Mouse (Mus musculus) kidney, postnatal 14 days (tissue): Measurements from ENCODE around the gene Tfpt.

Experiments
- DNase-seq: peaks from one replicate; pipeline ENCODE4 v3.0.0; 2022; ENCODE audit warnings: mixed read lengths

Tfpt gene

DNA sequence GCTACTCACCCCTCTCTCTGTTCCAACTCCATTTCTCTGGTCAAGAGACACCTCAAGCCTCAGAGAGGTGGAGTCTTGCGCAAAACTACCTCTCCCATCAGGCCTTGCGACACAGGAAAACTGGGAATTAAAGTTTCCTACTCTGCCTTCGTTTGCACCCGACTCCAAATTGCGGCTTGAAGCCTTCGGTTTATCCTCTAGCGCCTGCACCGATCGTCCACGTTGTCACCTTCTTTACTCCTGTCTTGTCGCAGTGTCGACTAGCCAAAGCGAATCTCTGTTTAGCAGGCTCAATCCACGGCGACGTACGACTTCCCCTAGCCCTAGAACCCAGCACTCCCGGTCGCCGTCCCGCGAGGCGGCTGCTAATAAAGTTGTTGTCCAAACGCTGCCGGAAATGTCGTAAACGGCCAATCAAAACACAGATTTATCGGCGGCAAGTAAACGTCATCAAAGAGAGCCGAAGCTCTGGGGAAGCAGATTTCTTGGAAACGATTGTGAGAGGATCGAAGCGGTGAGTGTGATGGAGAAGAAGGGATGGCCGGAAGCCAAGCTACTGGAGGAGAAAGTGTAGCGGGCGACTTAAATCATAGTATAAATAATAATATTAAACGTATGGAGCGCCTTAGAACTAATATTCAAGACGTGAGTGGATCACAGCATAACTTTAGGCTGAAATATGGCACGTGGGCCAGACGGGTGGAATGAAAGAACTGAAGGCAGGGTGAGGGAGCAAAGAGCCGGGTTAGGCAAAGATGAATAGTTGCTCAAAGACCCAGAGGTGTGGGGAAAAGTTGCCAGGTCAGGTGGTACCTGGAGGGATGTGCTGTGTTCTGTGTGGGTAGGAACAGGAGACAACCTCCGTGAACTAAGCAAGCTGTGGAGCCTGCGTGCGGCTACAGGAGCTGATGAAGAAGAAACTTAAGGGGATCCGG is at the start of gene Tfpt, which contains the start of gene Prpf31:
Tfpt (minus strand) TSS at position 387 of the 935 bp plus-strand sequence.
Prpf31 (plus strand) TSS at position 443 of the 935 bp plus-strand sequence.
- DNase-seq: peak; percentile 95

DNA sequence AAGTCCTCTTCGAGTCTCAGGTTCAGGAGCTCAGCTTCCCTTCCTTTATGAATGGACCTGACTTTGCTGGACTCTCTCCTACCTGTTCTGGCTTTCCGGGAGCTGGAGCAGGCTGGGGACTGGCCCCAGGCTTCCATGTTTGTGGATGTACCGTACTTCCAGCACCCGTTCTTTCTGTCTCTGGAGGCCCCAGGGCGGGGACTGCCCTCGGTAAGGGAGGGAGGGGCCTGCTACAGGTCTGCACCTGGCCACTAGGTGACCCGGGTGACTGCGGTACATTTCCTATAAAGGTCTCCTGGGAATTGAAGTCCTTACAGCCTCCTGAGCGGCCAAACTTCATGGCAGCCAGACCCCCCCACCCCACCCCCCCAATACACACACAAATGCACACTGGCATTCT is 47.6 kb upstream of the Tfpt start, which contains the start of gene Tmc4:
Tmc4 (minus strand) TSS at position 212 of the 400 bp plus-strand sequence.
- DNase-seq: peak; percentile 72

DNA sequence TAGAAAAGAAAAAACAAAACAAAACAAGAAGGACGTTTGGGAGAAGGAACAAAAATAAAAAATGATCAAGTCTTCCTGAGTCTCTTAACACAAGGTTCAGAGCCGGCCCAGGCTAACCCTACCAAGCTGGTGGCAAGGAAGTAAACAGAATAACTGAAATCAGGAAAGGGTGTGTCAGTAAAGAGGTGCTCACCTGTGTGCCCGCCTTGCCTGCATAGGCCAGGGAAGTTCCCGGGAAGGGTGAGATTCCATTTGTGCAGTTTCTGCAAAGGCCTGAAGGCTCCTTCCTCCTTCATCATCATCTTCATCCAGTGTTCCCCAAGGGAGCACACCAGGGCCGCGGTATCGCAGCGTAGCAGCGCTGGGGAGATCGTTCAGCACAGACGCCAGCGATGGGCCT is 46.6 kb upstream of the Tfpt start:
- no peak for DNase-seq

DNA sequence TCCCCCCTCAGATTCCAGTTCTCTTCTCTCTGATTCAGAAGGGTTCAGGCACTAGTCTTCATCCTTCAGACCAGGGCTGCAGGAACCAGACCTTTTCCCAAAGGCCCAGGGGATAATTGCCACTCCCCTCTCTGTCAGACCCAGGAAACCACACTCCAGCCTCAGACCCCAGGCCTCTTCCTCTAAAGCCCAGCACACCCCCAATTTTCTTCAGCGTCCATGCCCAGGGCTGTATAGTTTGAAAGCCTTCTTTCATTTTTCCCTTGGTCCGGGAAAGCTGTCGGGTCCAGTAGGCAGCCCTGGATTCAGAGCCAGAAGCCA is 45.5 kb upstream of the Tfpt start:
- DNase-seq: no peak

DNA sequence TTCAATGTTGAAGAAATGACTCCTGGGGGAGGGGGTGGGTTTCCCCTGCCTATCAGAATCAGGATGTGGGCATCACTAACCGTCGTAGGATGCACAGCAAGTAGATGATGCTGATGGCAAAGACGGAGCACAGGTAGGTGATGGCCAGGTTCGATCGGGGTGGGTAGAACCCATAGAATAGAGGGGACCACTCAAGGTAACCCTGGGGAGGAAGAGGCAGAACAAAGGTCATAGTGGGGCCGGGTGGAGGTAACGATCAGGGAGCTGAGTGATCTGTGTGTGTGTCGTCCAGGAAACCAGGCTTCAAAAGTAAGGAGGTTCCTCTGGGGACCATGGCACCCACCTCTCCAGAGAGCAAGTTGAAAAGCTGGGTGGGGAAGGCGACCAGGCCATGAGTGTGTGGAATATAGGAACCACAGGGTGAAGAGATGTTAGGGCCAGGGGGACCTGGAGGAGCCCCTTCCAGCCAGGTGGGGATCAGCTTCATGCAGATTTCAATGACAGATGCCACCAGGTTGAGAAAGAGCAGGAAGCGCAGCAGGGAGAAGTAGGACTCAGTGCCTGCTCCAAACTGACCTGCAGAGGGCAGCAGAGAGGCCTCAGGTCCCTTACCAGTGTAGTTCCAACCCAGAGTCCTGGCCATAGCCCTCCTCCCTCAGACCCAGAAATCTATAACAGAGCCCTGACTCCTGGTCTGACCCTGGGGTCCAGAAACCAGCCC is 44.9 kb upstream of the Tfpt start:
- peak; percentile 85 for DNase-seq

DNA sequence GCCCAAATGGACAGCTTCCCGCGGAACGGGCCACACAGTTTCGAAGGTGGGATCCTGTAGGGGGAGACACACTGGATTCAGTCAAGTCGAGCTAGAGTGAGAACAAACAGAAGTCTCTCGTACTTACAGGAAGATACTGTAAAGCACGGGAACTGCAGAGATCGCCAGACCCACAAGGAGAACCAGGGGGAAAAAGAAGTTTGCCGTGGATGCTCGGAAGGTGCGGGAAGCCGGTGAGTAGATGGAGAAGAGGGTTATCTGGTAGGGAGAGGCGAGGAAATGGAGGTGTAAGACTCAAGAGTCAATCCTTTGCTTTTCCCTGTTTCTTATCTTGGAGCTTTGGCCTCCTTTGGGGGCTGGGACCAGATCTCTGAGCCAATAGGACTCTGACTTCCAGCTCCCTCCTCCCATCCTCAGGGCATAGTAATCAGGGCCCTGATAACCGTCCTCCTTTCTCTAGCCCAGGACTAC is 37.2 kb upstream of the Tfpt start:
- DNase-seq: peak; percentile 17

DNA sequence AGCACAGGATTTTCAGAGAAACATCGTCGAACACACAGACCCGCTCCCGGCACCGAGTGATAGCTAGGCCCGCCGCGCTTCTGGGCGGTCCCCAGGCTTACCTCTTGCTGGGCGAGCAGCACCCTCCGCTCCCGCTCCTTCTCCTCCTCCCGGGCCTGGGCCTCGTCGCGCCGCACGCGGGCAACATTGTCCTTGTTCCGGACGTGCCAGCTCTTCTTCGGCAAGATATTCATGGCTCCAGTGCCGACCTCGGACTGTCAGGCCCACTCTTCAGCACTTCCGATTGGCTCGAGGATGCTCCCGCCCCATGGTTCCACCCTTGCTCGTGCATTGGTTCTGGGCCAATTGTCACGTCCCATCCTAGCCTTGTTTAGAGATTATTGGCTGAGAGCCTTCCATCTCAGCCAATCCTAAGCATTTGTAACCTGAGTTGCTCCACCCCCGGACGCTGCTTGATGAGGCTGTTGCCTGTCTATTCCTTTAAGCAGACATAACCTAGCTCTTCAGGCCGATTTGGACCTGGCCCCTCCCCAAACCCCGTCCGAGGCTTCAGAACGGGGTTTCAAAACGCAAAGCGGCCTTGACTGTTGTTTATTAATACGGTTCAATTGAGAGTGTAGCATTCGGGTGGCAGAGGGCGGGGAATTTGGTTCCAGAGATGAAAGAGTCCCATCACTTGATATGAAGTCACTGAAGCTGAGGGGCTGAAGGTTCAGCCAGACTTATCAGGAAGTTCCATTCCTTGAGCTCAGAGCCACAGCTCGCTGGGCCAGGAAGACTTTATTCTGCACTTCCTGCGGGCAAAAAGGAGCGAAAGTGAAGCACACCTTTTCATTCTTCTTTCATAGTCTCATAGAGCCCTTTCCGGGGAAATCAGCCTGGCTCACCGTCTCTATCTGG is 35.7 kb upstream of the Tfpt start, which contains the start of gene Leng1:
Leng1 (minus strand) TSS at position 626 of the 900 bp plus-strand sequence.
- peak; percentile 98 for DNase-seq

DNA sequence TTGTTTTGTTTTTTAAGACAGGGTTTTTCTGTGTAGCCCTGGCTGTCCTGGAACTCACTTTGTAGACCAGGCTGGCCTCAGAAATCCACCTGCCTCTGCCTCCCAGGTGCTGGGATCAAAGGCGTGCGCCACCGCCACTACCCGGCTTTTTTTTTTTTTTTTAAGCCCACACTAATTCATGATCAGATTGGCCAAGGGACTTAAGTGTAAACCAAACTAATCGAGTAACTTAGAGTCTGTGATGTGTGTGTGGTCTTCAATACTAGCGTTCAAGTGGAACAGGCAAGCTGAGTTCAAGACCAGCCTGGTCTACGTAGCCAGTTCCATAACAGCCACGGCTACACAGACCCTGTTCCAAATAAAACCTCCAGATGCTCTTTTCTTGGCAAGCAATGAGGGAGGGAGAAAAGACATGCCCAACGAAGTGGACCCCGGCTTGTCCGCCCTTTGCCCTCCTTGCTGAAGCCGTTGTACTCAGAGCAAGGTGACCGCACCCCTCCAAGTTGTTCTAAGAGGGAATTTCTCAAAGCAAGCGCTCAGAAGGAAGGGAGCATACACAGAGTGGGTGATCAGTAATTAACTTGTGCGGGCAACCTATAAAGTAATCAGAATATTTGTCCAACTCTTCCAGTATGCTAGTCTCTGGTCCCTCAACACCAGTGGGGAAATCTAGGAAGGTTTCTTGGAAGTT is 34.9 kb upstream of the Tfpt start:
- DNase-seq: peak; percentile 63

DNA sequence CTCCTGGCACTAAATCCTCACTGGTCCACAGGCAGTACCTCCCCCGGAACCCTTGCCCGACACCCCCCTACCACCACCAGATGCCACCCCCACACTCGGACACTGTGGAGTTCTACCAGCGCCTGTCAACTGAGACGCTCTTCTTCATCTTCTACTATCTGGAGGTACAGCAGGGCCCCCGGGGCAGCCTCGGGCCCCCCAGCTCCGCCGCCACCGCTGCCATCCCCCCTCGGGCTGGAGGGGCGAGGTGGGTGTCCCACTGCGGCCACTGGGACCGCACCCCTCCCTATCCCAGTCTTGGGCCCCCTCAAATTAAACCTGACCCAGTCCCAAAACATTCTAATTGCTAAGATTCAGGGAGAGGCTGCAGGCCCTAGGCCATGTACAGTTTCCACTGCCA is 28.8 kb upstream of the Tfpt start:
- DNase-seq: no peak

DNA sequence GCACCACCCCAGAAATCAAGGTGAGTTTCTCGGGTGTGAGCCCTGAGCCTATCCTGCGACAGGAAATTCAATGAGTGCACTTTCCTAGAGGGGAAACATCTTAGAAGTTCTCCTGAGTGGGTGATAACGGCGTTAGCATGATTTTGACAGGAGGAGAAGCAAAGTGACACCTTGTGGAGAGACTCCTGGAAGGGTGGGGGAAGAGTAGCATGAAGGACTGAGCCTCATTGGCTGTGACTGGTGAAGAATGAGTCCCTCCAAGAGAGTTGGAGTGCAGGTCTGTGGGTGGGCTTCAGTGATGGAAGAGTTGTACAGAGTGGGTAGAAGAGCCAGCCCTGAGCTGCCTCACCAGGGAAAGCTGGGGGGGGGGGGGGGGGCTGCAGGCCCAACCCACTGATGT is 27.2 kb upstream of the Tfpt start:
- no peak for DNase-seq

DNA sequence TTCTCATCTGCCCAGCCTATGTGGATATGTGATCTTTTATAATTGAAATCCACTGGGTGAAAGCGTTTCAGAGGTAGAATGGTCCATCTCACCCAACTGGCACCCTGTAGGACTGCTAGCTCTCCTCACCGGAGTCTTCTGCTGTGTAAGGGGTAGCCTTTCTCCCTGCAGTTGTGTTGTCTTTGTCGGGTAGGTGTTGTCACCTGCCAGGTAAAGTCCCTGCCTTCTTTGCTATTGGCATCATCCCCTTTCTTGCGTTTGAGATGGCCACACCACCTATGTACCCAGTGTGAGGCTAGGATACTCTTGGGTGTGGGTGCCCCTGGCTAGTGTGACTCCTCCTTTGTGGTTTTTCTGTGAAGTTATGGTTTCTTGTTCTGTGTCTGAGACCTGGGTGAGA is 16.9 kb upstream of the Tfpt start:
- no peak for DNase-seq

DNA sequence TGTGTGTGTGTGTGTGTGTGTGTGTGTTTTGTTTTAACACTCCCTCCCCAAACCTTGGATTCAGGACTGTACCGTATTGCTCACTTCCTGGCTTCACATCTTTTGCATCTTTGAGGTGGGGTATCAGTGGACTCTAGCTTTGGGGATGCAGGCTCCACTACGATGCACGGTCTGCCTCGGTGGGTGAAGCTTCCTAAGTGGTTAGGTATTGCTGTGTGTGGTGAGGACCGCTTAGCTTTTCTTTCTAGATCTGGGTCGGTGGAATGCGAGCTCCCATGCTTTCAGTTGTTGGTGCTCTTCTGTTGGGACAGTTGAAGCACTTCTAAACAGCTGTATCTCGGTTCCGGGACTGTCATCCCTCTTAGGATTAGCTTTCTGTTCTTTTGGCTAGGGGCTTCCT is 16.5 kb upstream of the Tfpt start:
- no peak for DNase-seq

DNA sequence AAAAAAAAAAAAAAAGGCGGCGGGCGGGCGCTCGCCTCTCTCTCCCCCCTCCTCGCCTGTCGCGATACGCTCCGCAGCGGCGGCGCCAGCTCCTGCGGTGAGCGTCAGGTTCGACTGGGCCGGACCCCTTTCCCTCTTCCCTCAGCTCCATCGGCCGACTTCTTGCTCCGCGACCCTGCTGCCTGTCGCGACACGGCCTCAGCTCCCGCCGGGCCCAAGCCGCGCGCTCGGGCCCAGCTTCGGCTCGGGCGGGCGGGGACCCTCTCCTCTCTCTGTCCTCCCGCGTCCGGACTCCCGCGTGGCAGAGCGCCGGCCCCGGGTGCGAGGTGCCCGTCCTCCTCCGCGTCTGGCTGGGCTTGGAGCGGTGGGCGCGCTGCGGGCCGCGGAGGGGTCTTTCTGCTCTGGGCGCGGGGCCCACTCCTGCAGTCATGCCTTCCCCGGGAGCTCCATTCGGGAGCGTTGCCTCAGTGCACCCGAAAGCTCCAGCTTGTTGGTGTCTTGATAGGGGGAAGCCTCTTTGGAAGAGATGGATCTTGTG is 15.8 kb upstream of the Tfpt start:
- no peak for DNase-seq

DNA sequence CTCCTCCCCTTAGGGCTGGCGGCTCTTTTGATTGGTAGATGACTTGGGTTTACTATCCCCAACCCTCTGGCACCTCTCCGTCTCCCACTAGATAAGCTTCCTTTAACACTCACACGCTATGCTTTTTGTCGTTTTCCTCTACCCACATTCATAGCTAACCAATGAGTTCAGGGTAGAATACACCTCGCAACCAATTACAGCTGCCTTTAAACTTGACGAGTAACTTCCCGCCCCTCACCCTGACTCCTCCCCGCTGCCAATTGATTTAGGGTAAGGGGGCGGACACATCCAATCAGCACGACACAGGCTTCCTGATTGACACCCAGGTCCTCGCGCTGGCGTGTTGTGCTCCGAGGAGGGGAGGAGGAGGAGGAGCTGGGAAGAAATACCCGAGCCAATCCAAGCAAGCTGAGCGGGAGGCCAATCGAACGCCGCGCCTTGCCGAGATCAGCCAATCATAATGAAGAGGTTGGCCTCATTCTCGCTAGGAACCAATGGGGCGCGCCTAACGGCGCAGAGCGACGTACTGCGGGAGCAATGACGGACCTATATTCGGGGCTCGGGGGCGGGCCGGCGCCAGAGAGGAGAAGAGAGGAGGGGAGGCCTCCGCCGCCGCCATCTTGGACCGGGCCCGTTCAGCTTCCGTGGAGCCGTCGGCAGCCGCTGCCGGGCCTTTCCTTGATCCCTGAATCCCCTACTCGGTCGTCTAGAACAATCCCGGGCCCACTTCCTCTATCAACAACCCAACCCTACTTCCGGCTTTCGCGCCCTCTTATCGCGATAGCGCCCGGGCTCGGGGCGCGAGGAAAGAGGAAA is 15.2 kb upstream of the Tfpt start, which contains the start of gene Cnot3:
Cnot3 (plus strand) TSS at position 597 of the 816 bp plus-strand sequence.
- peak; percentile 99 for DNase-seq

DNA sequence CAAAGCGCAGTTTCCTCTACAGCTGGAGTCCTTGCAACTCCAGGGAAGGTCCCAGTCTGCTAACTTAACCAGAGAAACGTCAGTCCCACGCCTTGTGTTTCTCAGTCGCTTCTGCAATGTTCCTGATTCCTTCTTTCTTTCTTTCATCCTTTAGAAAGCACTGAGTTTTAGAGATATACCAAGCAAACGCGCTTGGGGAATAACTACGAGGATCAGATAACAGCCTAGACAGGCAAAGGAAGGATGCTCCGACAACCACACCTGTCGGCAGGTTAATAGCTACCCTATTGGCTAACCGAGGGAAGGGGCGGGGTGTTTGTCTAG is 14.6 kb upstream of the Tfpt start:
- no peak for DNase-seq

DNA sequence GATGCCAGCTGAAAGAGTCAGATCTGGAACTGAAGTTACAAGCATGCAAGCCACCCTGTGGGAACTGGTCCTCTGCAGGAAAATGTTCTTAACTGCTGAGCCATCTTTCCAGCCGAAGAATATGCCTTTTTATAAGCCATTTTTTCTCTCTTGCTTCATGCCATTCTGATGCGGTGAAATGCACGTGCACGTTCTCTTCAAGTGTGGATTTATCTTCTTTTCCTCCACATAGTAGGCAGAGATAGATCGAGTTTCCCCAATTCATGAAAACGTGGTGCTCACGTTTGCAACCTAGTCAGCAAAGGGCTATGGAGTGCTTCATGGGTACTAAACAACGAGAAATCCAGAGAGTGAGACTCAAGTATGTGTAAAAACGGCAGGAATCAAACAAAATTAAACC is 14.1 kb upstream of the Tfpt start:
- DNase-seq: no peak

DNA sequence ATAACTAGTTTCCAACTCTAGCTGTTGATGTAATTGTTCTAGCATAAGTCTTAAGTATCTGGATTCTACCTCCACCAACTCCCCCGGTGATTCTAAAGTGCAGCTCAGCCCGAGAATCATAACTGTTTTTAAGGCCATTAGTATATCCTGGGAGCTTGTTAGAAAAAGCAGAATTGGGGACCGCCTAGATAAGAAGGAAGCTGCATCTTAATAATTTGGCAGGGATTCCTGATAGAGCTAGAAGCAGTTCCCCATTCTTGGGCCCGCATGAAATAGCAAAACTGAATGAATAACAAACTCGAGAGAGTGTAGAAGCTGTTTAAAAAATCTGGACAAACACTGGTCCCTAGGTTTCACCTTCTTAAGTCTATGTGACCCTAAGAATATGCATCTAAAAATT is 13.7 kb upstream of the Tfpt start:
- no peak for DNase-seq

DNA sequence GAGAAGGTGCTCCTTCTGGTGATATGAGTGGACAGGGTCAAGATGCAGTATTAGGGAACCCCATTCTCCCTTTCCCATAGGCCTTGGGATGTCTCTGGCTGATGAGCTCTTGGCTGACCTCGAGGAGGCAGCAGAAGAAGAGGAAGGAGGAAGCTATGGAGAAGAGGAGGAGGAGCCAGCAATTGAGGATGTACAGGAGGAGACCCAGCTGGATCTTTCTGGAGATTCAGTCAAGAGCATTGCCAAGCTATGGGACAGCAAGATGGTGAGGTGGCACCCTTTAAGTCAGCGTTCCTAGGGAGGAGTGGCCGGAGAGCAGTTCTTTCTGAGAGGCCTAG is 718 bp upstream of the Tfpt start:
- DNase-seq: no peak

DNA sequence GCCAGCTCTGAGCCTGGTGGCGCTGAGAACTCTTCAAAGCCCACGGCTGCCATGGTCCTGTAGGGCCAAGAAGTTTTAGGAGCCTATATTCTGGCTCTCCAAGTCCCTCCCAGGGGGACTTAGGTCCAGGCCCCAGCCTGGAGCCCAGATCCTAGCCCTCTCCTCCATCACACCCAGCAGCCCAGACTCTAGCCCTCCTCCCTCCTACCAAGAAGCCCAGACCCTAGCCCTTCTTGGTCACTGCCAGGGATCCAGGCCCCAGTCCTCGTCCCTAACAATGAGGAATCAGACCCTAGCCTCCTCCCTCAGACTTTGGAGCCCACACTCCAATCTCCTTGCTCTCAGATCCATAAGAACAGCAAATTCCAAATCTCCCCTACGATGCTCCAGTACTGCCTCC is 699 bp downstream of the Tfpt start:
- no peak for DNase-seq

DNA sequence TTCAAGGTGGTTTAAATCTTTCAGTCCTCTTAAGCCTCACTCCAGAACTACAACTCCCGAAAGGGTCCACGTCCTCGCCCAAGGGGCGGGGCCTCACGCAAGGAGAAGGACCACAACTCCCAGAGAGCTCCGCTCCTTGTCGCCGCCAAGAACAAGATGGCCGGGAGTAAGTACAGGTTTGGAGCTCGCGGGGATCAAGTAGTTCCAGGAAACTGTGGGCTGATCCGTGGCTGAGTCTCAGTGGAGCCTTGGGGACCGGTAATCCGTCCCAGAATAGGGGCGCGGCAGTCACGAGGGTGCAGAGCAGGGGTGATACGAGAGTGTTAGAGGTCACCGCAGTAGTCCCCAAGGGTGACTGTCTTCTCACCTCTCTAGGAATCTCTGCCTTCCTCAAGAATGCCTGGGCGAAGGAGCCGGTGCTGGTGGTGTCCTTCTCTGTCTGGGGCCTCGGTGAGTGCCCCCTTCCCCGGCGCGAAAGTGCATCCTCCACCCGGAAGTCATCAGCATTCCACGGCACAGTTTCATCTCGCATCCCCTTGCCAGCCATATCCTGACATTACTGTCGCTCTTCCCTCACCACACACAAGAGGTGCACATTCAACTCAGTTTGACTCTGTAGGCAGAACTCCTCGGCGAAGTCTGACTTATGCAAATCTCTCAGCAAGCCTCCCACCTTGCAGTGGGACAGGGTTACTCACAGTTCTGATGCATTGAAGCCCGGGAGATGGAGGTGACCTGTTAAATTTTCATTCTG is 12.3 kb downstream of the Tfpt start, which contains the start of gene Ndufa3:
Ndufa3 (plus strand) TSS at position 132 of the 754 bp plus-strand sequence.
- peak; percentile 93 for DNase-seq
